Mouse (Mus musculus) olfactory bulb, adult 2 months (tissue): ENCODE results near the gene Abhd14b.

ENCODE experiments used
- CTCF ChIP-seq: fragments of 200-500 bp; IDR thresholded peaks from 2 replicates; pipeline ENCODE4 v1.5.1; 2012; ENCODE audit warnings: low read depth, mild to moderate bottlenecking, low read length, moderate library complexity; ENCODE audit not compliant: insufficient read depth
- POLR2A ChIP-seq: fragments of 200-500 bp; IDR thresholded peaks from 2 replicates; pipeline ENCODE4 v1.6.1; 2012; ENCODE audit warnings: mild to moderate bottlenecking, low read depth, low read length, moderate library complexity; ENCODE audit not compliant: insufficient read depth

- TF ChIP-seq CTCF (no peak), POLR2A (no peak)
These were observed 30.4 kb upstream of the Abhd14b start for GRCm38 (mm10) chr9:106416826-106417225.
